In genomic region chr16:24653041-24653440, GRCm38 (mm10) we compare ENCODE assay signal across 22 mouse cellular contexts.
DNase-seq lines count a peak whose midpoint lies in the region; ATAC-seq and TF ChIP-seq lines count a peak whose summit lies in the region.
"Had no signal": no experiment of that assay in that cellular context is flagged by ENCODE, and none has a peak within 500 bp of the region (broad histone marks: within the 10 kb centered on the region; RNA-seq: fewer than 3 reads in every experiment).

No protein-coding gene starts in this region.

- TF ChIP-seq CTCF in cerebellum, adult 2 months (IDR thresholded peaks at IDR 0.05; ENCODE audit: borderline replicate concordance, insufficient read depth, low read depth, low read length) = no peak
- no peak for TF ChIP-seq CTCF in heart, adult 2 months (IDR thresholded peaks at IDR 0.05)
- TF ChIP-seq CTCF in layer of hippocampus, adult 2 months (conservative IDR thresholded peaks at IDR 0.05) = no peak

- no peak overlapping the region for H3K4me3 ChIP-seq in cerebellum, adult 2 months (replicated peaks; ENCODE audit: insufficient read depth, low read depth, low read length)
- no peak overlapping the region for H3K4me3 ChIP-seq in heart, adult 2 months
- H3K4me3 ChIP-seq in layer of hippocampus, adult 2 months = no peak overlapping the region
- H3K4me3 ChIP-seq: embryonic facial prominence, embryonic 15.5 days; forebrain, embryonic 15.5 days; hindbrain, embryonic 12.5 days; left cerebral cortex, adult 2 months; limb, embryonic 10.5 days; liver, embryonic 15.5 days; midbrain, embryonic 10.5 days; stomach, embryonic 15.5 days had no signal

- 39% methylated on average over 5 of the region's 5 CpGs for WGBS in cerebellum, adult 2 months
- 37% methylated on average over 5 of the region's 5 CpGs for WGBS in heart, adult 2 months

- no peaks in the 10 kb centered on the region for H3K27me3 ChIP-seq in cerebellum, adult 2 months (ENCODE audit: control insufficient read depth, insufficient read depth, low read length)
- H3K27me3 ChIP-seq in heart, adult 2 months (ENCODE audit: control insufficient read depth, insufficient read depth, low read length) = no peaks in the 10 kb centered on the region
- H3K27me3 ChIP-seq: embryonic facial prominence, embryonic 15.5 days; forebrain, embryonic 15.5 days; hindbrain, embryonic 12.5 days; liver, embryonic 15.5 days; stomach, embryonic 15.5 days had no signal

- no peaks in the 10 kb centered on the region; the same call in 1 of the 2 replicates for H3K36me3 ChIP-seq in heart, adult 2 months (ENCODE audit: control insufficient read depth, insufficient read depth, low read length)
- H3K36me3 ChIP-seq: embryonic facial prominence, embryonic 15.5 days; forebrain, embryonic 15.5 days; hindbrain, embryonic 12.5 days; limb, embryonic 10.5 days; liver, embryonic 15.5 days; midbrain, embryonic 10.5 days; stomach, embryonic 15.5 days had no signal

- H3K27ac ChIP-seq in cerebellum, adult 2 months (ENCODE audit: insufficient read depth, low read length) = no peak overlapping the region
- H3K27ac ChIP-seq in heart, adult 2 months = no peak overlapping the region; the same call in 1 of the 2 replicates
- 0 out of 2 replicates have a peak overlapping the region, but pooled peaks have one; percentile 15 for H3K27ac ChIP-seq in layer of hippocampus, adult 2 months
- H3K27ac ChIP-seq: embryonic facial prominence, embryonic 15.5 days; forebrain, embryonic 15.5 days; hindbrain, embryonic 12.5 days; left cerebral cortex, adult 2 months; limb, embryonic 10.5 days; liver, embryonic 15.5 days; midbrain, embryonic 10.5 days; stomach, embryonic 15.5 days had no signal

- intact Hi-C loops in heart, adult 2 months (cut with DNase I) = no loop called here

- no peak for TF ChIP-seq POLR2A in cerebellum, adult 2 months (IDR thresholded peaks at IDR 0.05; ENCODE audit: borderline replicate concordance, insufficient read depth, low read length)
- no peak for TF ChIP-seq POLR2A in heart, adult 2 months (IDR thresholded peaks at IDR 0.05; ENCODE audit: insufficient read depth, low read depth, low read length)

- peak; percentile 23 to 31 for DNase-seq in cerebellum, adult 2 months
- DNase-seq in heart, adult 11 months = peak; percentile 87
- no peak for DNase-seq in heart, adult 2 months
- DNase-seq in layer of hippocampus, adult 2 months (ENCODE audit: low spot score in 2 of 2) = no peak
- DNase-seq in layer of hippocampus, adult 9-11 months = no peak
- peak; percentile 18 for DNase-seq in right cerebral cortex, adult 2 months (ENCODE audit: low spot score in 2 of 2)
- no peak for DNase-seq in right cerebral cortex, postnatal 25 days
- DNase-seq: adrenal gland, postnatal 25 days; cerebellum, adult 9-11 months; kidney, postnatal 4 days; liver; thymus, adult 18-20 months had no signal

- no peak for ATAC-seq in cerebellum, adult (ENCODE audit: insufficient number of reproducible peaks, low FRiP score, low TSS enrichment)
- ATAC-seq: forebrain, embryonic 15.5 days; intestine, postnatal 0 days had no signal

- TF ChIP-seq EP300 in heart, adult 2 months (IDR thresholded peaks at IDR 0.05; ENCODE audit: insufficient read depth, low read depth, low read length) = no peak

- H3K4me1 ChIP-seq in cerebellum, adult 2 months (ENCODE audit: control insufficient read depth, insufficient read depth, low read length) = peaks cover 9% of the 10 kb centered on the region
- H3K4me1 ChIP-seq in heart, adult 2 months (ENCODE audit: control insufficient read depth, insufficient read depth, low read length) = peaks cover 1% of the 10 kb centered on the region
- H3K4me1 ChIP-seq: embryonic facial prominence, embryonic 15.5 days; hindbrain, embryonic 12.5 days; liver, embryonic 15.5 days; midbrain, embryonic 10.5 days; stomach, embryonic 15.5 days had no signal

- no peaks in the 10 kb centered on the region for H3K79me2 ChIP-seq in heart, adult 2 months (replicated peaks; ENCODE audit: control insufficient read depth, insufficient read depth, low read length)

- H3K9ac ChIP-seq in heart, adult 2 months (ENCODE audit: low read depth, low read length) = no peak overlapping the region
- H3K9ac ChIP-seq: embryonic facial prominence, embryonic 15.5 days; forebrain, embryonic 15.5 days; hindbrain, embryonic 12.5 days; liver, embryonic 15.5 days; stomach, embryonic 15.5 days had no signal

Comparison
In these comparisons a context has a peak if more than half of its experiments do, and no peak if none do; other contexts are left out.
1. DNase-seq: peak in cerebellum, adult 2 months (2 of 2), heart, adult 11 months (single experiment) and right cerebral cortex, adult 2 months (2 of 2); none in heart, adult 2 months (0 of 2), layer of hippocampus, adult 2 months (0 of 2), layer of hippocampus, adult 9-11 months (single experiment) and right cerebral cortex, postnatal 25 days (single experiment).